Mouse (Mus musculus): ENCODE measurements around the gene Grap2.

Grap2 gene

GRCm38 (mm10) chr15:80630711-80631110, 58.3 kb downstream of the Grap2 start:
- in situ Hi-C loops (cut with MboI, MseI): no loop called here

- in situ Hi-C loops (cut with MboI, MseI): no loop called here
Observed at GRCm38 (mm10) chr15:80631311-80631710, 58.9 kb downstream of the Grap2 start.

- in situ Hi-C loops (cut with MboI, MseI): no loop called here
Observed at GRCm38 (mm10) chr15:80632280-80632893, 60.0 kb downstream of the Grap2 start.

GRCm38 (mm10) chr15:80634391-80635193, 62.2 kb downstream of the Grap2 start:
- in situ Hi-C loops (cut with MboI, MseI): no loop called here

- in situ Hi-C loops (cut with MboI, MseI): no loop called here
Observed at GRCm38 (mm10) chr15:80636757-80637372, 64.5 kb downstream of the Grap2 start.

GRCm38 (mm10) chr15:80639071-80639702, 66.8 kb downstream of the Grap2 start:
- in situ Hi-C loops (cut with MboI, MseI): no loop called here

GRCm38 (mm10) chr15:80639874-80640273, 67.5 kb downstream of the Grap2 start:
- in situ Hi-C loops (cut with MboI, MseI): no loop called here

- in situ Hi-C loops (cut with MboI, MseI): no loop called here
Observed at GRCm38 (mm10) chr15:80641702-80642435, 69.5 kb downstream of the Grap2 start.

GRCm38 (mm10) chr15:80645006-80645797, 72.8 kb downstream of the Grap2 start:
- in situ Hi-C loops (cut with MboI, MseI): loop anchor here in 1 of 2 experiments (5.0 kb wide), 1 partner anchor 52 kb away; no protein-coding TSS in a partner anchor

- in situ Hi-C loops (cut with MboI, MseI): loop anchor here in 1 of 2 experiments (5.0 kb wide), 1 partner anchor 48 kb away; no protein-coding TSS in a partner anchor
Observed at GRCm38 (mm10) chr15:80648977-80649606, 76.7 kb downstream of the Grap2 start.

- in situ Hi-C loops (cut with MboI, MseI): no loop called here
Observed at GRCm38 (mm10) chr15:80650412-80650811, 78.0 kb downstream of the Grap2 start.

GRCm38 (mm10) chr15:80653865-80654264, 81.5 kb downstream of the Grap2 start:
- in situ Hi-C loops (cut with MboI, MseI): no loop called here

GRCm38 (mm10) chr15:80658815-80659471, 86.5 kb downstream of the Grap2 start:
- in situ Hi-C loops (cut with MboI, MseI): no loop called here

- in situ Hi-C loops (cut with MboI, MseI): loop anchor here in 1 of 2 experiments (5.0 kb wide), 1 partner anchor 646 kb away; no protein-coding TSS in a partner anchor
Observed at GRCm38 (mm10) chr15:80660963-80661362, 88.6 kb downstream of the Grap2 start.

- in situ Hi-C loops (cut with MboI, MseI): loop anchor here in 1 of 2 experiments (5.0 kb wide), 1 partner anchor 643 kb away; no protein-coding TSS in a partner anchor
Observed at GRCm38 (mm10) chr15:80664444-80664843, 92.0 kb downstream of the Grap2 start.

GRCm38 (mm10) chr15:80671295-80672252, 99.2 kb downstream of the Grap2 start, which contains the start of gene Fam83f:
Fam83f (plus strand) TSS chr15:80671847.
- in situ Hi-C loops (cut with MboI, MseI): no loop called here

GRCm38 (mm10) chr15:80672810-80673209, 100.4 kb downstream of the Grap2 start:
- in situ Hi-C loops (cut with MboI, MseI): no loop called here

All from T-helper 17 cell (primary cell).